Mouse (Mus musculus): ENCODE results near the gene Dmgdh. TPM values are rescaled to one million over a fixed set of nuclear protein-coding genes. Genes with fewer than 3 reads are reported as not detected.

The Dmgdh gene
- polyA plus RNA-seq, 1 experiment, result 0.04 TPM

DNA sequence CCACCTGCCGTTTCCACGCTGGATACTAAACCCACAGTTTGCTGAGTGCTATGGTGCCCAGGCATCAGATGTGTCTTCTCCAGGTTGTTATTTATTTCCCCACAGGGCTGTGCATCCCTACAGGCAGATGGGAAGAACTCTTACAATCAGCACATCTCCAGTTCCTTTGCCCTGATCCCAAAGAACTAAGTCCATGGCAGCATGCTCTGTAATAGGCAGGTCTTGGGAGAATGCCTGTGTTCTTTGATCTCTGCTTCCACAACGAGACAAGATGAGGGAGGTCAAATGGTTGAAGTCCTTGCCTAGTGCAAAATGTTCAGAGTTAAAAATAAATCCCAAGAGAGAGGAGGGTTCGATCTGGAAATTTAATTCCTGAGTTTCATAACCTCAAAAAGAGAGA lies 34.6 kb upstream of the Dmgdh start:
- WGBS, result 53% methylated on average over 4 of the region's 4 CpGs
- Histone ChIP-seq H3K4me3 (ENCODE audit: low read depth, low read length) (no peak overlapping the region), H3K27ac (ENCODE audit: insufficient read depth, low read depth, low read length) (peak overlapping the region; percentile 49; the same call in 1 of the 2 replicates), H3K27me3 (ENCODE audit: control insufficient read depth, insufficient read depth, low read length) (no peaks in the 10 kb centered on the region), H3K36me3 (ENCODE audit: control insufficient read depth, insufficient read depth, low read length) (no peaks in the 10 kb centered on the region), H3K4me1 (ENCODE audit: control insufficient read depth, insufficient read depth, insufficient read length, low read length) (peaks cover 8% of the 10 kb centered on the region; the same call in 1 of the 2 replicates)
- TF ChIP-seq CTCF (IDR thresholded peaks at IDR 0.05; ENCODE audit: extremely low read depth, insufficient read length, insufficient replicate concordance, low read depth, low read length) (no peak), POLR2A (IDR thresholded peaks at IDR 0.05; ENCODE audit: low read depth, low read length) (no peak)

DNA sequence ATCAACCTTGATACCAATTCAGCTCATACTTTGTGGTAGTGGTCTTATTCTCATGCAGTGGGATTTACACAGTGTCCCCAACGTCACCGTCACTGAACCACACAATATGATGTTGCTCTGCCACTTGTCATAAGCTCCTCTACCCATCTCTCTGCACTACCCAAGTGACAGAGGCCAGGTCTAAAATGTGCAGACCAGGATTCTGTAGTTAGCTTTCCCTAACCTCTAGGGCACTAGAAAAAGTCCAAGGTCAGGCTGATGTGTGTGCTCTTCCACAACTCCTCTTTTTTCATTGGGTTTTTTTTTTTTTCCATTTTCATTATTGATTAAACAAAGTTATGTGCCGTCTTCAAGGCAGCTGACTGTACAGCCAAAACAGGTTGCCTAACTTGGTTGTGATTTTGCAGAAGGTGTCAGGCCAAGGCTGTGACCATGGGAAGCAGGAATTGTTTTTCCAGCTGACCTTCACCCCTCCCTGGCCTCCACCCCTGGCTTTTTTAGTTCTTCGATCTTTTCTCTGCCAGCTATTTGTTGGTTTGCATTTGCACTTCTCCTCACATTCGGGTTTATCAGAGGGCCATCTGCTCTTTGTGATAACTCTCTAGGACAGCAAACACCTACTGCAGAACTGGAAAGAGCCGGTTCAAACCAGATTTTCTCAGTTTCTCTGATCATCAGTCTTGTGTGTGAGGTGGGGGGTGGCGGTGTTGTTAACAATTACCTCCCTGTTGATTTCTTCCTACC lies 25.7 kb upstream of the Dmgdh start:
- Histone ChIP-seq H3K27me3 (ENCODE audit: control insufficient read depth, insufficient read depth, low read length) (no peaks in the 10 kb centered on the region), H3K4me3 (ENCODE audit: low read depth, low read length) (no peak overlapping the region), H3K36me3 (ENCODE audit: control insufficient read depth, insufficient read depth, low read length) (no peaks in the 10 kb centered on the region), H3K27ac (ENCODE audit: insufficient read depth, low read depth, low read length) (no peak overlapping the region), H3K4me1 (ENCODE audit: control insufficient read depth, insufficient read depth, insufficient read length, low read length) (no peaks in the 10 kb centered on the region)
- WGBS, result 53% methylated on average over 7 of the region's 7 CpGs
- TF ChIP-seq POLR2A (IDR thresholded peaks at IDR 0.05; ENCODE audit: low read depth, low read length), result no peak
- no peak for TF ChIP-seq CTCF (IDR thresholded peaks at IDR 0.05; ENCODE audit: extremely low read depth, insufficient read length, insufficient replicate concordance, low read depth, low read length)

- WGBS, result 86% methylated on average over 6 of the region's 6 CpGs
- Histone ChIP-seq H3K27me3 (ENCODE audit: control insufficient read depth, insufficient read depth, low read length) (no peaks in the 10 kb centered on the region), H3K27ac (ENCODE audit: insufficient read depth, low read depth, low read length) (no peak overlapping the region), H3K4me1 (ENCODE audit: control insufficient read depth, insufficient read depth, insufficient read length, low read length) (no peaks in the 10 kb centered on the region), H3K36me3 (ENCODE audit: control insufficient read depth, insufficient read depth, low read length) (no peaks in the 10 kb centered on the region), H3K4me3 (ENCODE audit: low read depth, low read length) (no peak overlapping the region)
- TF ChIP-seq CTCF (IDR thresholded peaks at IDR 0.05; ENCODE audit: extremely low read depth, insufficient read length, insufficient replicate concordance, low read depth, low read length) (no peak), POLR2A (IDR thresholded peaks at IDR 0.05; ENCODE audit: low read depth, low read length) (no peak)
Measured at GRCm38 (mm10) chr13:93653382-93653781, 20.9 kb upstream of the Dmgdh start.

DNA sequence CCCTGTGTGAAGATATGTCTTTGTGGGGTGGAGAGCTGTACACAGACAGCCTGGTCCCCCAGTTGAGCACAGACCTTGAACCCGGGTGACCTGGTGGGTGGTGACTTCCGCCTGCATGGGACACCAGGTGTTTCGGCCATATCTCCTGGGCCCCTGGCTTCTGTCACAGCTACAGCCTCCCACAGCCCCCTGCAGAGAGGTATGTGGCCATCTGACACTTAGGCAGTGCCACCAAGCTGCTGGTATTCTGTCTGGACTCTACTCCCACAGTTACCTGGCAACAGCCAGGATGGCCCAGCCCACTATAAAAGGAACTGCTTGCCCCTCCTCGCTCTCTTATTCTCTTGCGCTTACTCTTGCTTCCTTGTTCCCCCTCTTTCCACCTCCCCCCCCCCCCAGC lies 16.3 kb upstream of the Dmgdh start:
- Histone ChIP-seq H3K27me3 (ENCODE audit: control insufficient read depth, insufficient read depth, low read length) (no peaks in the 10 kb centered on the region), H3K36me3 (ENCODE audit: control insufficient read depth, insufficient read depth, low read length) (no peaks in the 10 kb centered on the region), H3K27ac (ENCODE audit: insufficient read depth, low read depth, low read length) (no peak overlapping the region), H3K4me1 (ENCODE audit: control insufficient read depth, insufficient read depth, insufficient read length, low read length) (no peaks in the 10 kb centered on the region), H3K4me3 (ENCODE audit: low read depth, low read length) (no peak overlapping the region)
- 82% methylated on average over 5 of the region's 5 CpGs for WGBS
- TF ChIP-seq CTCF (IDR thresholded peaks at IDR 0.05; ENCODE audit: extremely low read depth, insufficient read length, insufficient replicate concordance, low read depth, low read length), result no peak
- no peak for TF ChIP-seq POLR2A (IDR thresholded peaks at IDR 0.05; ENCODE audit: low read depth, low read length)

- WGBS, result 82% methylated on average over 4 of the region's 4 CpGs
- Histone ChIP-seq H3K27me3 (ENCODE audit: control insufficient read depth, insufficient read depth, low read length) (no peaks in the 10 kb centered on the region), H3K4me1 (ENCODE audit: control insufficient read depth, insufficient read depth, insufficient read length, low read length) (no peaks in the 10 kb centered on the region), H3K4me3 (ENCODE audit: low read depth, low read length) (no peak overlapping the region), H3K36me3 (ENCODE audit: control insufficient read depth, insufficient read depth, low read length) (no peaks in the 10 kb centered on the region), H3K27ac (ENCODE audit: insufficient read depth, low read depth, low read length) (no peak overlapping the region)
- TF ChIP-seq POLR2A (IDR thresholded peaks at IDR 0.05; ENCODE audit: low read depth, low read length) (no peak), CTCF (IDR thresholded peaks at IDR 0.05; ENCODE audit: extremely low read depth, insufficient read length, insufficient replicate concordance, low read depth, low read length) (no peak)
Measured at GRCm38 (mm10) chr13:93667586-93667985, 6.6 kb upstream of the Dmgdh start.

DNA sequence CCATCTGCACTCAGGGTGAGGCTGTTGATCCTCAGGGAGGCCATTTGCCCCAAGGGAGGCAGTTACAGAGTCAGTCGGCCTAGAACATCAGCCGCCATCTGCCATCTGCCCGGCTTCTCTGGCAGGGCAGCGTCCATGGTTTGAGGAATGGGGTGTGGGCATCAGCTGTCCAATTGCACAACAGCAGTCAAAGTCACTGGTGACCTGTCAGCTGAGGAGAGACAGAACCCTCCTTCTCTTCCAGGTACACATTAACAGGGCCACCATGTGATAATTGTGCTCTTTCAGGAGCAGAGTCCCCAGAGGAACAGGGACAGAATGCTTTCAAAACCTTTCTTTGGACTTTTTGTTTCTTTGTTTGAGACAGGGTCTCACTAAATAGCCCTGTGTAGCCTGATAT lies 1.9 kb upstream of the Dmgdh start:
- H3K27ac ChIP-seq (ENCODE audit: insufficient read depth, low read depth, low read length), result no peak overlapping the region
- H3K36me3 ChIP-seq (ENCODE audit: control insufficient read depth, insufficient read depth, low read length), result no peaks in the 10 kb centered on the region
- H3K27me3 ChIP-seq (ENCODE audit: control insufficient read depth, insufficient read depth, low read length), result peaks cover 9% of the 10 kb centered on the region; the same call in 1 of the 2 replicates
- H3K4me1 ChIP-seq (ENCODE audit: control insufficient read depth, insufficient read depth, insufficient read length, low read length), result no peaks in the 10 kb centered on the region
- 69% methylated on average over 4 of the region's 4 CpGs for WGBS
- TF ChIP-seq CTCF (IDR thresholded peaks at IDR 0.05; ENCODE audit: extremely low read depth, insufficient read length, insufficient replicate concordance, low read depth, low read length) (no peak), POLR2A (IDR thresholded peaks at IDR 0.05; ENCODE audit: low read depth, low read length) (no peak)
- no peak overlapping the region for H3K4me3 ChIP-seq (ENCODE audit: low read depth, low read length)

GRCm38 (mm10) chr13:93673296-93673695 lies 937 bp upstream of the Dmgdh start:
- H3K4me1 ChIP-seq (ENCODE audit: control insufficient read depth, insufficient read depth, insufficient read length, low read length), result no peaks in the 10 kb centered on the region
- TF ChIP-seq CTCF (IDR thresholded peaks at IDR 0.05; ENCODE audit: extremely low read depth, insufficient read length, insufficient replicate concordance, low read depth, low read length), result no peak
- no peak overlapping the region for H3K4me3 ChIP-seq (ENCODE audit: low read depth, low read length)
- no peaks in the 10 kb centered on the region for H3K36me3 ChIP-seq (ENCODE audit: control insufficient read depth, insufficient read depth, low read length)
- peaks cover 9% of the 10 kb centered on the region; the same call in 1 of the 2 replicates for H3K27me3 ChIP-seq (ENCODE audit: control insufficient read depth, insufficient read depth, low read length)
- no peak overlapping the region for H3K27ac ChIP-seq (ENCODE audit: insufficient read depth, low read depth, low read length)
- 66% methylated on average over 2 of the region's 2 CpGs for WGBS

Measured in small intestine, adult 2 months (tissue).